Mouse (Mus musculus): ENCODE results near the gene Tubd1.

The Tubd1 gene

DNA sequence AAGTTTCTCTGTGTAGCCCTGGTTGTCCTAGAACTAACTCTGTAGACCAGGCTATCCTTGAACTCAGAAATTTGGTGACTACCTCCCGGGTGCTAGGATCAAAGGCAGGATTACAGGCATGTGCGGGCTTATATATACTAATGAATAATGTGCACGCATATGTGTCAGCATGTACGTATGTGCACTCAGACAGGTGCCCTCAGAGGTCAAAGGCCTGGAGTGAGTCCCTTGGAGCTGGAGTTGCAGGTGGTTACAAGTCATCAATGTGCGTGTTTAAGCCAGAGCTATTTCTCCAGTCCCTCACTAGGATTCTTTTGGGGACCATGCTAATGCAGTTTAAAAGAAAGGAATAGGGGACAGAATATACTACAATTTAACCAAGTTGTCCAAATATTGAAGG lies 53.4 kb downstream of the Tubd1 start:
- DNase-seq (ENCODE audit: low read depth in 1 of 2, low spot score in 2 of 2), result no peak

DNA sequence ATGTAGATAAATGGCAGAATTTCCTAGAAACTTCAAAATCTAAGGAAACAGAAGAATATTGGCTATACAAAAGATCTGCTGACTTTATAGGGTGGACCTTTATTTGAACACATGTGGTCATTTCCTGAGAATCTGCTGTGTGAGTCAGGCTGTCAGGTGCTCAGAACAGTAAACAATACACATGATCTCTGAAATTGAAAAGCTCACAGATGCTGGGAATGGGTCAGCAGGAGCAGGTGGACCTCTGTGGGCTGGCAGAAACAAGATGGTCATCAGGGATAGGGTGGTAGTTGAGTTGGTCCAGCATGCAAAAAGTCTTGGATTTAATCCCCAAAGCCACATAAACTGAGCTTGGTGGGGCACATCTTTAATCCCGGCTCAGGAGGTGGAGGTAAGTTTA lies 53.8 kb downstream of the Tubd1 start:
- no peak for DNase-seq (ENCODE audit: low read depth in 1 of 2, low spot score in 2 of 2)

DNA sequence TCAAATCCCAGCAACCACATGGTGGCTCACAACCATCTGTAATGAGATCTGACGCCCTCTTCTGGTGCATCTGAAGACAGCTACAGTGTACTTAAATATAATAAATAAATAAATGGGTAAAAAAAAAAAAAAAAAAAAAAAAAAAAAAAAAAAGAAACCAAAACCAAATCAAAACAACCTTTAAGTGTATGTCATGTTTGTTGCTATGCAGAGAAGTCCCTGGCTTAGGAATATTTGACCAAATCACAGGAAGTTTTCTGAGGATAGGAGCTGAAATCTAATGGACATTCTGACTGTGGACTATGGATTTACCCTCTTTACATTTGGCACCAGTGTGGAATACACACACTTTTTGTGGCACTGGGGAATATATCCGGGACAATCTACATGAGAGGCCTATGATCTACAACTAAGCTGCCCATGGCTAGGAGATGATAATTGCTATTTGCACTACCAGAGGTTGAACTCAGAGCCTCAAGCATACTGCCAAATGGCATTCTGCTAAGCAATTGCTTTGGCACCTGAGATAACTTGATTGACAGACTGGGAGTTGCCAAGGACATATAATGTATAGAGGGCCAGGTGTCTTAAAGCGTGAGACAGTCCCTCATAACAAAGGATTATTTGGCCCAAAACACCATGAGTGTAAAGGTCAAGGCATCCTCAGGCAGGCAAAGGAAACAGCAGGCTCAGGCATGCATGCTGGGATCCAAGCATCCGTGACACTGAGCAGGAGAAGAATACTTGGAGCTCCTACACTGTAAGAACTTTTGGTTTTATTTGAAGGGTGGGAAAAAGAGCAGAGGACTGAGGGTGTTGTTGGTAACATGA lies 54.8 kb downstream of the Tubd1 start:
- DNase-seq (ENCODE audit: low read depth in 1 of 2, low spot score in 2 of 2), result no peak

DNA sequence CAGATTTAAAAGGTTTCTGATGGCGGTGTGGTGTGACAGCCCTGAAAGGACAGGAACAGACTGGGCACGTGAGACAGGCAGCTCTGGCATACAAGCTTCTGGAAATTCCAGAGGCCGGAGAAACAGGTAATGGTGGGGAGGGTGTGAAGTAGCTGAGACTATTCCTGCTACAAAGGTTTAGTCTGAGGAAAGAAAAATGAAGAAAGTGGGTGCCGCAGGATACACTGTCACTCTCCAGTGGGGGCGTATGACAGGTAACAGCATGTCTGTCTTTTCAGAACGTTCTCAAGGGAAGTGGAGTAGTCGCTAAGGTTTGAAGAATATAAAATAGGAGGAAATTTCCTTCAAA lies 55.4 kb downstream of the Tubd1 start:
- no peak for DNase-seq (ENCODE audit: low read depth in 1 of 2, low spot score in 2 of 2)

DNA sequence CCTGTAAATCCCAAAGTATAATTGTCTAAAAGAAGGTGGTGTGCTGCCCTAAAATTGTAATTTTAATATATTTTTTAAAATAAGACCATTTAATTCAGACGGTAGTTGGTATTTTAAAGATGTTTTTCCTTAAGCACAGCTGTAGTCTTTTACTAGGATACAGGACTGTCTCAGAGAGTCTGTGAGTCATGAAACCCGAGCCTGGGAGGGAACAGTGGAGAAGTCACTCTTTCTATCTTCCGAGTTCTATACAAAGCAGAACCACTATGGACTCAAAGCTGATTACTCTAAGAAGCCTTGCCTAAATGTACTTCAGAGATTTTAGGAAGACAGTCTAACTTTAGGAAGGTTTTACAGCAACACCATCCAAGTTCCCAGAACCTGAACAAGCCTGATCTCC lies 57.3 kb downstream of the Tubd1 start:
- no peak for DNase-seq (ENCODE audit: low read depth in 1 of 2, low spot score in 2 of 2)

DNA sequence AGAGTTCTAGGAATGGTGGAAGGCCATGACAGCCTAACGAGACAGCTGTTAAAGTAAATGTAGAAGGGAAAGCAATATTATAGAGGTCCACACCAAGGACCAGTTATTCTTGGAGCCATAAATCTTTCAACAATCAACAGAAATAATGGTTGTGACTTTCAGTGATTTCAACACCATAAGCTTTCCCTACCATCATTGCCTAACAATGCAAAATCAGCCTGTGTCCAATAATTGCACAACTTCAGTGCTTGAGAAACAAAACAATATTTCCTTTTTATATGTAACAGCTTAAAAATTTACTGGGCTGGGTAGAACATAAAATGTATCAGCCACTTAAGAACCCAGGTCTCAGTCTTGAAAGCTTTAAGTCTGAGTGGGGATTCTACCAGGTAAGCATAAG lies 58.9 kb downstream of the Tubd1 start:
- DNase-seq (ENCODE audit: low read depth in 1 of 2, low spot score in 2 of 2), result no peak

GRCm38 (mm10) chr11:86604289-86604688 lies 59.5 kb downstream of the Tubd1 start:
- no peak for DNase-seq (ENCODE audit: low read depth in 1 of 2, low spot score in 2 of 2)

- no peak for DNase-seq (ENCODE audit: low read depth in 1 of 2, low spot score in 2 of 2)
Observed at GRCm38 (mm10) chr11:86604732-86605520, 60.1 kb downstream of the Tubd1 start.

DNA sequence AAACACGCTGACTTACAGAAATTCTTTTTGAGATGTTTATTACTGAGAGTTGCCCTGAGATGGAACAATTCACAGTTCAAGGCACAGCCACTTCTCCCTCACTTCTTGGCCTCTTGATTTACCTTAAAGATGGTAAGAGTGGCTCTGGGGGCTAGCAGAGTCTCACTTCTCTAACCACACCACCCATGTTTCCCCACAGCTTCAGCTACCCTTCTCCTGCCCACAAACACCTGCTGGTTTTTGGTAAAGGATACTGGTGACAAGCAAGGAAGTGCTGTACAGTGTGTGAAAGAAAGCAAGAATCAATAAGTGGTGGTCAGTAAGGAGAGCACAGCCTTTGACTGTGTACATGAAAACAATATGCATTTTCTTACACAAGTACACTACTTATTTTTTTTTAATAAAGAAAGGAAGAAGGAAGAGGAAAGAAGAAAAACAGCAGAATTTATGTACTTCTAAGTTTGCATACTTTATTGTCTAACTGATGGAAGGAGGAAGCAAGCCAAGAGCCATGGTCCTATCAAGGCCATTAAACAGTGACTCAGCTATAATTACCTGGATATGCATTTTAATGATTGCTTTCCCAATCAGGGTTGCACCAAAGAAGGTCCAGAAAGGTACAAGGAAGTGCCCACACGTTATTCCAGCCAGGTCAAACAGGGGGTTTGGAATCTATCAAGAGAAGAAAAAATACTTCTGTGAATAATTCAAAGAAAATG lies 62.0 kb downstream of the Tubd1 start:
- DNase-seq (ENCODE audit: low read depth in 1 of 2, low spot score in 2 of 2), result no peak

DNA sequence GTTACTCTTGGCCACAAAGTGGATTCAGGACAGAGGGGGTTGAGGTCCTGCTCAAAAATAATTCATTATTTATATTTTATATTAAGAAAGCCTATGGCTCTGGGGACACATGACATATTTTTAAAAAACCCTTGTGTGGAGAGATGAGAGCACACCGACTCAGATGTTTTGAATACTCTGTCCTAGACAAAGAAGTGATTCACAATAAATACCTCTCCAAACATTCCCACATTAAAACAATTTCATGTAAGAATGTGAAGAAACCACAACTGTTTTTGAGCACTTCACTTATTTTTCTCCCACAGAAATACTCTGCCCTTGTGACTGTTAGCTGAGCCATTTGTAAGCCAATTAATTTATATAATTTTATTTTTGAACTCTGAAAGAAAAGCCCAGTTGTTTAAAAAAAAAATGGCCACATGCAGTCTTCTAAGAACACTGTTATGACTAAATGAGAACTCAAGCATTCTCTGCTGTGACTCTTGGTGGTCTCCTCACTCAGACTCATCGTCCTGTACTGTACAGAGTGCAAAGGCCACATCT lies 63.1 kb downstream of the Tubd1 start:
- no peak for DNase-seq (ENCODE audit: low read depth in 1 of 2, low spot score in 2 of 2)

- DNase-seq (ENCODE audit: low read depth in 1 of 2, low spot score in 2 of 2), result no peak
Observed at GRCm38 (mm10) chr11:86610239-86610638, 65.4 kb downstream of the Tubd1 start.

GRCm38 (mm10) chr11:86611991-86612390 lies 67.2 kb downstream of the Tubd1 start:
- DNase-seq (ENCODE audit: low read depth in 1 of 2, low spot score in 2 of 2), result no peak

GRCm38 (mm10) chr11:86614056-86614530 lies 69.3 kb downstream of the Tubd1 start:
- peak; percentile 69 to 75 for DNase-seq (ENCODE audit: low read depth in 1 of 2, low spot score in 2 of 2)

- no peak for DNase-seq (ENCODE audit: low read depth in 1 of 2, low spot score in 2 of 2)
Observed at GRCm38 (mm10) chr11:86614607-86615006, 69.8 kb downstream of the Tubd1 start.

Data from monocyte, adult 2 months (primary cell).